Mouse (Mus musculus): Measurements from ENCODE around the gene Gm3072. TPM values are rescaled to one million over a fixed set of nuclear protein-coding genes. Genes with fewer than 3 reads are reported as not detected.
"Not testable (repeated sequence)": the region's sequence is repeated elsewhere in the genome, so short reads cannot be mapped to it uniquely, and the experiment has no call there.

Gene Gm3072
- not detected in 3 replicates for total RNA-seq (2017)

- not testable (repeated sequence) for ATAC-seq (replicated peaks; ENCODE audit: insufficient number of reproducible peaks, low FRiP score, low TSS enrichment, poor library complexity, severe bottlenecking)
These were observed at the start of gene Gm3072 for GRCm38 (mm10) chr14:41624512-41624911. Gm3072 (minus strand) TSS chr14:41624612.

GRCm38 (mm10) chr14:41648176-41648575, 23.8 kb upstream of the Gm3072 start:
- not testable (repeated sequence) for ATAC-seq (replicated peaks; ENCODE audit: insufficient number of reproducible peaks, low FRiP score, low TSS enrichment, poor library complexity, severe bottlenecking)

- not testable (repeated sequence) for ATAC-seq (replicated peaks; ENCODE audit: insufficient number of reproducible peaks, low FRiP score, low TSS enrichment, poor library complexity, severe bottlenecking)
These were observed 22.0 kb upstream of the Gm3072 start, which contains the start of gene Gm3676 for GRCm38 (mm10) chr14:41646387-41646786. Gm3676 (minus strand) TSS chr14:41646487.

- not testable (repeated sequence) for ATAC-seq (replicated peaks; ENCODE audit: insufficient number of reproducible peaks, low FRiP score, low TSS enrichment, poor library complexity, severe bottlenecking)
These were observed 5.7 kb upstream of the Gm3072 start for GRCm38 (mm10) chr14:41630144-41630543.

- not testable (repeated sequence) for ATAC-seq (replicated peaks; ENCODE audit: insufficient number of reproducible peaks, low FRiP score, low TSS enrichment, poor library complexity, severe bottlenecking)
These were observed 1.9 kb downstream of the Gm3072 start for GRCm38 (mm10) chr14:41622535-41622934.

GRCm38 (mm10) chr14:41610690-41611089, 13.7 kb downstream of the Gm3072 start:
- ATAC-seq (replicated peaks; ENCODE audit: insufficient number of reproducible peaks, low FRiP score, low TSS enrichment, poor library complexity, severe bottlenecking) = not testable (repeated sequence)

GRCm38 (mm10) chr14:41600935-41601334, 23.5 kb downstream of the Gm3072 start:
- not testable (repeated sequence) for ATAC-seq (replicated peaks; ENCODE audit: insufficient number of reproducible peaks, low FRiP score, low TSS enrichment, poor library complexity, severe bottlenecking)

GRCm38 (mm10) chr14:41586346-41586745, 38.1 kb downstream of the Gm3072 start:
- not testable (repeated sequence) for ATAC-seq (replicated peaks; ENCODE audit: insufficient number of reproducible peaks, low FRiP score, low TSS enrichment, poor library complexity, severe bottlenecking)

GRCm38 (mm10) chr14:41572911-41573310, 51.5 kb downstream of the Gm3072 start, which contains the start of gene 1700049E17Rik2:
1700049E17Rik2 (plus strand) TSS chr14:41573211.
- not testable (repeated sequence) for ATAC-seq (replicated peaks; ENCODE audit: insufficient number of reproducible peaks, low FRiP score, low TSS enrichment, poor library complexity, severe bottlenecking)

Other genes with a start within 250 kb of the Gm3072 start
- not detected in 3 replicates for gene Gm7945, start 238.2 kb downstream of the Gm3072 start, total RNA-seq (2017)
- not detected in 3 replicates for gene Gm6482, start 216.3 kb downstream of the Gm3072 start, total RNA-seq (2017)
- not detected in 3 replicates for gene Gm7954, start 171.1 kb downstream of the Gm3072 start, total RNA-seq (2017)
- gene Gm3486, start 135.1 kb downstream of the Gm3072 start, total RNA-seq (2017) = not detected in 3 replicates
- gene Gm7970, start 69.0 kb downstream of the Gm3072 start, total RNA-seq (2017) = not detected in 3 replicates
- not detected in 3 replicates for gene 1700049E17Rik2, start 51.4 kb downstream of the Gm3072 start, total RNA-seq (2017)
- gene Gm3676, start 21.9 kb upstream of the Gm3072 start, total RNA-seq (2017) = not detected in 3 replicates
- not detected in 3 replicates for gene Gm8068, start 77.3 kb upstream of the Gm3072 start, total RNA-seq (2017)
- gene Gm7929, start 126.0 kb upstream of the Gm3072 start, total RNA-seq (2017) = not detected in 3 replicates
- not detected in 3 replicates for gene Gm47189, start 147.8 kb upstream of the Gm3072 start, total RNA-seq (2017)

All from monocyte, adult 5-6 weeks (primary cell).